Mouse (Mus musculus) megakaryocyte progenitor cell, adult 5-6 weeks (primary cell): ENCODE measurements around the gene Ypel4. TPM values are rescaled to one million over a fixed set of nuclear protein-coding genes. Genes with fewer than 3 reads are reported as not detected.

Source experiments
- ATAC-seq: replicated peaks from 2 replicates; pipeline ENCODE4 v1.8.0; 2016; ENCODE audit warnings: mild to moderate bottlenecking, moderate TSS enrichment, inconsistent platforms; ENCODE audit not compliant: poor library complexity
- total RNA-seq, 2 experiments: library from RNA; stranded (forward) in 1 of 2; stranded (reverse) in 1 of 2; fragments of 157-497, 149-512 nt in 1 of 2; fragments of 200-1000 nt in 1 of 2; gene quantifications; 2 replicates each; pipeline versions ENCODE4 v1.2.3 to v1.2.4; 2015 to 2017

Gene Ypel4
- total RNA-seq (2015): 0.07 and 0.12 TPM in 2 replicates
- 0.27 TPM in 1 of 2 replicates, not detected in the other for total RNA-seq (2017)

DNA sequence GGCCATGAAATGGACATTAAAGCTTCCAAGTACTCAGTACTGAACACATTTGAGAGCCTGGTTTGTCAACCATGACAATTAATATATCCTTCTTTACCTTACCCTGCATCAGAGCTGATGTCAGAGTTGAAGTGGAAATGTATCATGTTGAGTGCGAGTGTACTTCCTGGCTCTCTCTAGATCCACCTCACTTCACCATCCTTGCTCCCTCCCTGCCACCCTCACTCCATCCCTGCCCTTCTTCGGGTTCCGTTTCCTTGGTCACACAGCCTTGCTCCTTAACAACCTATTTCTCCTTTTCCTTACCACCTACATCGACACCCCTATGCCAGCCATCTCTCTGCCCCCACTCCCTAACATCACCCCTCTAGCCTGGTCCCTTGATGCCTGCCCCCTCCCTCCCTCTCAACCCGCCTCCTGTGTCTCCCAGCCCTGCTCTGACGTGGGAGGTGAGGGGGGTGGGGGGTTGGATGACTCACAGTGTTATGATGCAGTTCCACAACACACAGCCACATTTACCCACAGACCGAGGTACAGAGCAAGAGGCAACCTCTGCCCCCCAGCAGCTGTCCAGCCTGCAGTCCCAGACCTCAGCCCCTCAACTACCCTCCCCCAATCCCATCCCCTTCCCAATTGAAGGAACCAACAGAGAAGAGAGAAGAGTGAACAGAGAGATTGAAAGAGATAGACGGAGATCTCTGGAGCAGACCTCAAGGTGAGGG is at the start of gene Ypel4:
TSS of gene Ypel4 (plus strand) at position 480 of the 722 bp plus-strand sequence.
- ATAC-seq: peak; percentile 32

DNA sequence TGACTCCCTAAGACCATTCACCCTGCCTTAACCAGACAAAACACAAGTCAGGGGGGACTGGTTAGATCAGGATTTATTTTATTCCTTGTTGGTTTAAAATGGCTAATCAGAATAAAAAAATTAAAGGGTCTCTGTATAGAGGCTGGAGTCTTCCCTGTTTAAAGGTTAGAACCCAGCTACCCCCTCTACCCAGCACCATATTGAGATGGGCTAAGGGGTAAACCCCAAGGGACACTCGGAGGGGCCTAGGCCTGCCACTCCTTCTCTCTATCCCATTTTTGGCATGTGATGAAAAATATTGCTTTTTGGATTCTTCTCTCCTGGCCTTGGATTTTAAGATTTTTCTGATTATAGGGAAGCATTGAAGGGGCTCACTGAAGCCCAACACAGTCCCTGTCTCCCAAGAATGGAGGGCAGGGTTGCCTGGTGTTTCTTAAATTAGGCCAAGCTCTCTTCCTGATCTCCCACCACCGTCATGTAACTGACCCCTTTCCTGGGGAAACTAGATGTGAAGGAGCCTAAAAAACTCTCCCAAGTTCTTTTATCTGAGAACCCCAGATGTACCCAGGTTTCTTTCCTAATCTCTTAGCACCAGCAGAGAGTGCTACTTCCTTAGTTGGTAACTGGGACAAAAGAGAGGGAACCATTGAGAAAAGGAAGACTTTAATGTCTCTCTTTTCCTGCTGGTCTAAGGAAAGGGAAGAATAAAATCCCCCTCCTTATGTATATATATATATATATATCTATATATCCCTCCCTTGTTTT is 45.6 kb upstream of the Ypel4 start:
- no peak for ATAC-seq

DNA sequence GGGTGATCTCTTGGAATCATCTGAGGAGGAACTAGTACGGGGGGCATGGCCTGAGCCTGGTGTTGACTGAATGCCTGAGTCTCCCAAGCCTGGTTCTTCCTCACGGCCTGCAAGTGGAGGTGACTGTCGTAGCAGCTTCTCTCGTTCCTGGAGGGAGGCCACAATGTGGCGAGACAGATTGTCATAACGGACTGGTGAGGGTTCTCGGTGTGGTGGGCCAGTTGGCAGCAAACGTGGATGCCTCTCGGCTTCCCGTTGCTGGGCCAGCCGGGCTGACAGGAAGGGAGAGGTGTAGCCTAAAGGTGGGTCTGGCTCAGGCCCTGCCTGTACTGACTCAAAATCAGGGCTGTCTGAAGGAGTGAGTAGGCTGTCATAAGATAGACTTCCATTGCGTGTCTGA is 43.8 kb upstream of the Ypel4 start:
- no peak for ATAC-seq

DNA sequence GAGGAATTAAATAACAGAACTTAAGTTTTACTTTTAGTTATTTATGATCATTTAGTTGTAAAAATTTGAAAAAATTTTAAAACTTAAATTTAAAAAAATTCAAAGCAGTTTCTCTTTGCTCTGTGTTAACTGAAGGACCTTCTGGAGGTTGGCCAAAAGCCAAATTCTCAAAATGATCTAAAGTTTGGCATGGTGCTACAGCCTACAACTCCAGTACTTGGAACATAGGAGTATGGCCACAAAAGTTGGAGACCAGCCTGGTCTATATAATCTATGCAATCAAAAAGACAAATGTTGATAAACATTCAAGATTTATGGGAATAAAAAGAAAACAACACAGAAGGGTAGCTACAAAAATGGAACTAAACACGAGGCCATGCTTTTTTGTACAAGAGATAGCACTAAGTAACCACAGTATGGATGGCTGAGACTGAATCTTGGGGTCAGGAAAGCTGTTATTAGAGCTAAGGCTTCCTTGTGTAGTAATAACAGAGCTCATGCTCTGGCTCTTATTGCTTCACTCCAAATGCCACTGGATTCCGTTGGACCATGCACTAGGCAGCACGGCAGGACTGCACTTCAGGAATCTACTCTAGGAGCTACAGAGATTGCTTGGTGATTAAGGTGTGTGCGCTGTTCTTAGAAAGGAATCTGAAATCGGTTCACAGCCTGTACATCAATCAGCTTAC is 38.7 kb upstream of the Ypel4 start:
- ATAC-seq: no peak

DNA sequence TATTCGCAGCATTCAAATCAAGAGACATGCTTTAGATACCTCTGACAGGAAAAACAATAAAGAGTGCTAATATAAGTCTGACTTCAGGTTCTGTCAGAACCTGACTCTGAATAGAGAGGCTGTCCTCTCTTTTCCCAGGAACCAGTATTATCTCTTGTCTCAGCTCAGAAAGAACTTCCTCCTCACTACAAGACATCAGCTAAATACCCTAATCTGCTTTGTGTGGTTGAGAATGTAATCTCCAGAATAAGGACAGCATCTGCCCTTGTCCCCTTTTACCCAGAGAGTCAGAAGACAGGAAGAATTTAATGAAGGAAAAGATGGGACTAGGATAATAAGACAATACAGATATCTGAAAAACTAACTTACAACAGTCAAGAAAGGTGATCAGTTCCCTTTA is 30.4 kb upstream of the Ypel4 start:
- ATAC-seq: peak; percentile 58; the same call in 1 of the 2 replicates

DNA sequence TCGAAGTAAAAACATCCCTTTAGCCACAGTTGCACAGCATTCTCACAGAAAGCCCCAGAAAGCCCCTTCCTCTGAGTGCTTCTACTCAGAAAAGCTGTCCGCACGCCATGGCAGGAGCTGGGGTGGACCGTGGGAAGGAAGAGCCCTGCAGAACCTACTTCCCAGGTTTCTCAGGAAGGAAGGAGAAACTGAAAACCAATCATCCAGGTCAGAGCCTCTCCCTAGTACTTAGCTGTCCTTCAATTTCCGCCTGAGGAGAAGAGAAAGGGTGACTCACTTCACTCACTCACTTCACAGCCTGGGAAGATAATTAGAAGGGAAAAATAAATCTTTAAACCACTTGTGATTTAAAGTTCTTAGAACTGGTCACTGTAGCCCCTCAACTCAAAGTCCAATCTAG is 29.5 kb upstream of the Ypel4 start:
- no peak for ATAC-seq

DNA sequence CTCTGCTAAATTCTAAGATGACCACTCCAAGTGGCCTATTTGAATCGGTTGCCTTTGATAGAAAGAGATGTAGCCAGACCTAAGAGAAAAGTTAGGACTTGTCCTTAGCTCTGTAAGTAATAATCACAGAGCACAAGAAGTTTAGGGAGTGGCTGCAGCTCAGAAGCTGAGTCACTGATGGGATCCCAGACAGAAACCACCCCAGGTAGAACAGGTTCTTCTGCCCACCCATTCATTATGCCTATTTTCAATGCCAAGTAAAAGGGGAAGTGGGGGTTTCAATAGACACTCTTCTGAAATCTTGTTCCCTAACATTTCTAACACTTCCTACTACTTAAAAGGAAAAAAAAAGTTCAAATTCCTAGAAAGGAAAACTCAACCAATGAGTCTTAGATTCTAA is 28.6 kb upstream of the Ypel4 start:
- peak; percentile 64 for ATAC-seq

DNA sequence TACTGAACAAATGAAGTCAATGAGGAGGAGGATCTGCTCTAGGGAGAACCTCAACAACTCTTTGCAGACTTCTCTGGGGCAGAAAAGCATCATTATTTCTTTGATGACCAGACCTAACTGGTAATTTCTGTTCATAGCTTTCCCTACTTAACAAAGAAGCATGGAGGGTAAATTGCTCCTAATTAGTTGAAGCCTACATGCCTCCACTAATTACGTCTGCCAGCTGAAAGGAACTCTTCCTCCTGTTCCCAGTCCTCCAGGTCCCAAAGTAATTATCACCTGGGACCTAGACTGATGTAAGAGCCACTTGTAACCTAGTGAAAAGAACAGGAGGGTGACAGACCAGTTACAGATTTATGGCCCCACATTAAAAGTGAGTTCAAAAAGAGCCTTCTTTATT is 26.3 kb upstream of the Ypel4 start:
- no peak for ATAC-seq

DNA sequence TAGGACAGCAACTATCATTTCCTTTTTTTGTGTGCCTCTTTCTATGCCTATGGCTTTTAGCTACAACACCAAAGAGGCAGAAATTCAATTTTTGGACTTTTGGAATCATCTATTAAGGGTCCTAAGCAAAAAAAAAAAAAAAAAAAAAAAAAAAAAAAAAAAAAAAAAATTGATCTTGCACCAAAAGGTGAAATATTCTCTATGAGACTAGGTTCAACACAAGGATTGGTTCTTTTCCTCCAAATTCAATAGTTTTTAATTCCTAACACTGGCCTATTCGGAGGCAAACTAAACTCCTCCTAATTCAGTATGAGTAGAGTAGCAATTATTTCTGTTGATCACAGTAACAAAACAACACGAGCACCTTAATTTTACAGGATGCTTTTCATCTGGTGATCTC is 22.0 kb upstream of the Ypel4 start:
- ATAC-seq: no peak

DNA sequence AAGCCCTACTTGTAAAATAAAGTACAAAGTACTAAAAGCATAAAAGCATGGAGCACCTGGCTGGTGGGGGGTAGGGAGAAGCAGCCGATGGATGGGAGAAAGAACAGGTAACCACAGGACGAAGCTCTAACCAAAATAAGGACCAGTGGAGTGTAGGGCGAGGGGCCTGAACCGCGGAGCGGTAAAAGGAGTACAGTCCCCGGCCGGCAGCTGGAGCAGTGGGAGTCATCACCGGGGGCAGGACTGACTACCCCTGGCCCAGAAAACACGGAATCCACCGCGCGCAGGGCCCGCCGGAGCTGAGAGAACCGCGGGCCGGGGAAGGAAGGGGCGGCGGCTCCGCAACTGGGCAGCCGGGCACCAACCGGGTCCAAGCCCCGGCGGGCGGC is 19.4 kb upstream of the Ypel4 start:
- ATAC-seq: no peak

DNA sequence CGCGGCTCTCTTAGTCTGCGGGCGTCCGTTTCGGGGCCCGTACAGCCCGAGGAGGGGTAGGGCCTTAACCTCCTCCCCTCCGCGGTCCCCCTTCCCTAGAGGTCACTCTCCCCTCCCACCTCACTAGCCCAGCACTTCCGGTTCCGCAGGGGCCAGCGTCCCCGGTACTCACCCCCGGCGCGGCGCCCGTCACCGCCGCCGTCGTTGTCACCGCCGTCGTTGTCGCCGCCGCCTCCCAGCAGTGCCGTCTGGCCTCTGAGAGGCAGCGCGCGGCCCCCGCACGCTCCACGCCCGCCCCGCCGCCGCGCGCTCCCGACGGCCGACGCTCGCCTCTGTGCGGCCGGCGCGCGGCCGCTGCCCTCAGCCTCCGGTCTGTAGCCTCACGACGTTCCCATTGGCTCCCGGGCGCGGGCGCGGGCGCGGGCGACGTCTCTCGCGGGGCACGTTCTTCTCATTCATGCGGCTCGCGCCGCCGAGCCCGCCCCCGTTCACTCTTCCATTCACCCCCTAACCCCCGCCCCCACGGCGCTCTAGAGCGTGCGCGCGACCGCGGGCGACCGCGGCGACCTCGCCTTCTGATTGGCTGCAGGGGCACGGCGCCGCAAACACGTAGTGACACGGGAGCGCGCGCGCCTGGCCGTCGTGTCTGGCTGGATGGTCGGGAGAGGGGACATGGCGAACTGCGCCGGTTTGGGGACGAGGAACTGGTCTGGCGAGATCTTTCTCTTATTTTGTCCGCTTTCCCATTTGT is 18.9 kb upstream of the Ypel4 start, which contains the start of gene Zdhhc5:
TSS of gene Zdhhc5 (minus strand) at position 370 of the 751 bp plus-strand sequence.
- ATAC-seq: peak; percentile 80

DNA sequence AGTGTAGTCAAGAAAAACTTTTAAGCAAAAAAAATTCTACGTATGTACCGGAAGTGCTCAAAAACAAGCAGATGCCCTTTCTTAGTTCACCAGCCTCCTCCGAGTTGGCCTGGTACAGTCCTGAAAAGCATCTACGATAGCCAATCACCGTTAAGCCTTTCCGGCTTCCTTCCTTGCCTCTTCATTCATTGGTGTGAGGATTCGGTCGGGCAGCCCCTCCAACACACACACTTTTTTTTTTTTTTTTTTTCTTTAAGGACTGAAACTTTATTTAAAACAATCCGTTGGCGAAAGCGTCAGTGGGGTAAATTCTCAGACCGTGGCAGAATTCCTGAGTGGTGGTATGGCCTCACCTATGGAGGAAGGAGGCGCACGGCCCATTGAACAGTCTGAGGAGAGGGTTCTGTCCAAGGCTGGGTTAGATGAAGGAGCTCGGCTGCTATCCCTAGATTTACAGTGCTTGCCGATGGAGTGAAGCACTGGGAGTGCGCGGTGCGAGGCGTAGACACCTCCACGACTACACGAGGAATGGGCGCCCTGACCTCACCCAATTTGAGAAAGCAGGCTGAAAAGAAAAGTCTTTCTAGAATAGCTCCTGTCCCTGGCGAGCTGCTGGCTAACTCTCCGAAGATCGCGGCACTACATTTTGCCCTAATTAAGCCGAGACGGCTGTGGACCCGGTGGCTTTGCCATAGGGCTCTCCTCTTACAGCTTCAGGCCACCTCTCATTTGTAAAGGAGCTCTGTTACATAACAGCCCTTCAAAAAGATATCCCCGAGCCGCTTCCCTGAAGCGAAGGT is 18.1 kb upstream of the Ypel4 start:
- peak; percentile 82 for ATAC-seq

DNA sequence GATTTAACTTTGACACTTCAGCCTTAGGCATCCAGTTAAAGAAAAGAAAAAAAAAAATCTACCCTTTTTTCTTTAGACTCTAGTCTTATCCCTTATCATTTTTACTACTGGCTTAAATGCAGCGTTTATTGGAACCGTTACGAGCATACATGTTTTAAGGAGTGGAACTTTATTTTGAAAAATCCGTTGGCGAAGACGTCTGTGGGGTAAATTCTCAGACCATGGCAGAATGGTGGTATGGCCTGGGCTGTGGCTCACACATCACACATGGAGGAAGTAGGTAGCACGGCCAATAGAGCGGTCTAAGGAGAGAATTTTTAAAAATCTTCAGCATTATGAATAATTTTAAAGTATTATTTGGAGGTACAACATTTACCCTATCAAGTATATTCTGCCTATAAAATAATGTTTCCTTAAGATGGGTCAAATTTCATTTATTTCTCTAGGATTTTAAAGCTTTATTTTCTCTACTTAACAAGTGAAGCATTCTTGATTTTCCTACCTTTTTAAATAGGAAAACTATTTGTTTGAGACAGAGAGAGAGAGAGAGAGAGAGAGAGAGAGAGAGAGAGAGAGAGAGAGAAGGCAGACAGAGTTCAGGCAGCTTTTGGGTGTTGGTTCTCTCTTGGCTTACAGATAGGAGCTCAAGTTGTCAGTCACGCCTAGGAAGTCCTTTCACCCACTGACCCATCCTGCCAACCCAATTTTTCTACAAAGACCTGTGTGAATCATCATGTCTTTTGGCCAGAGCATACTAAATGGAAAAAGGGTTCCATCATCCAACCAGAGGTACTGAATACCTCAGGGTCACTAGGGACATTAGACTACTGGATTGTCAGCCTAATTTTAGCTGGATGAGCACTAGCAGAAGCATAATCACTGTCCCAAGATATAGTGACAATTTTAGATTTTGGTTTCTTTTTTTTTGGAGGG is 17.2 kb upstream of the Ypel4 start:
- ATAC-seq: no peak

DNA sequence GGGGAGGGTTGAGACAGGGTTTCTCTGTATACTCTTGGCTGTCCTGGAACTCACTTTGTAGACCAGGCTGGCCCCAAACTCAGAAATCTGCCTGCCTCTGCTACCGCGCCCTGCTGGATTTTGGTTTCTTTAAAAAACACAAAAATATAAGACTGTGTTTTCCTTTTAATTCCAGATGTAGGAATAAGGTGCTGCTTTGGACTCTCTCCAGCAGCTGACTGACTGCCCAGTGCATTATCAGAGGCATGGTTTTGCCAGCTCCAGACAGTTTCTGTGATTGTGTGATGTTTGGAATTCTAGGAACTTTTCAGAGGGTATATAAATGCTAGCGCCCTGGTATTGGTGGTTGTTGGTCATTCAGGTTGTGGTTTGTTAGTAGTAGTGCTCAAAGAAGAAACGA is 16.5 kb upstream of the Ypel4 start:
- no peak for ATAC-seq

DNA sequence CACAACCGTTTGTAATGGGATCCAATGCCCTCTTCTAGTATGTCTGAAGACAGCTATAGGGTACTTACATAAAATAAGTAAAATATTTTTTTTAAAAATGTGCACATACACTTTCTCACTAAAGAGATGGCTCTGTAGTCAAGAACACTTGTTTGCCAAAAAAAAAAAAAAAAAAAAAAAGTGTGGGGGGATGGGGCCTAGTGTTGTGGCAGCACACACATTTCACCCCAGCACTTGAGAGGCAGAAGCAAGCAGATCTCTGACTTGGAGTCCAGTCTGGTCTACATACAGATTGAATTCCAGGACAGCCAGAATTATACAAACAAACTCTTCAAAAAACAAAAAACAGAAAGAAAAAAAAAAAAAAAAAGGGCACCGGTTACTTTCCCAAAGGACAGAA is 13.1 kb upstream of the Ypel4 start:
- ATAC-seq: no peak

DNA sequence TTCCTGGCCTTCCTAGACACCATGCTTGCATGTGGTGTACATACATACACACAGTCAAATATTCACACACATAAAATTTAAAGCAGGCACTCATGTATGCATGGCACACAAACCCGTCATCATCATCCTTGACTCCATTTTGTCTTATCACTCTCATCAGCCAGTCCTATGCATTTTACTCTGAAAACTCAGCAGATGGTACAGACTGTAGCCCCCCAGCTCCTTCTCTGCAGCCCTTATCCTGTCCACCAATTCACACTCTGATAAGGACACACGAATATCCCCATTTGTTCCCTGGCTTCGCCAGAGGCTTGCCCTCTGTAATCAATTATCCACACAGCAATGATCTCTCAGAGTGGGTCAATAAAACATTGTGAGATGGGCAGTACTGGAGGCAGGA is 12.7 kb upstream of the Ypel4 start:
- ATAC-seq: no peak

DNA sequence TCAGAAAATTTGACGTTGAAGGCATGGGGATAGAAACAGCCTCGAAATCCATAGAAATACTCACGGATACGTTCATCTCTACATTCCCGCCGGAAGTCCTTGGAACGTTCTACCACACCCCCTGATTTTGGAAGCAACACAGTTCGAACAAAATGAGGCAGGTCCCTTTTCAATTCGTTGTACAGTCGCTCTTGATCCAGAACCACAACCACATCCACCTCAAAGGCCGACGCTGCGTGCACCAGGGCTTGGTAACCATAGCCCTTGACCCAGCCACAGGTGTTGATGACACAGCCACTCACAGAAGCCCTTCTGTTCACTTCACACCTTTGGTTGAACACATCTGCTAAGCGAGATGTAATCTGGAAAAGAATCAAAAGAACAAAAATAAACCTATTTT is 10.0 kb upstream of the Ypel4 start:
- no peak for ATAC-seq

DNA sequence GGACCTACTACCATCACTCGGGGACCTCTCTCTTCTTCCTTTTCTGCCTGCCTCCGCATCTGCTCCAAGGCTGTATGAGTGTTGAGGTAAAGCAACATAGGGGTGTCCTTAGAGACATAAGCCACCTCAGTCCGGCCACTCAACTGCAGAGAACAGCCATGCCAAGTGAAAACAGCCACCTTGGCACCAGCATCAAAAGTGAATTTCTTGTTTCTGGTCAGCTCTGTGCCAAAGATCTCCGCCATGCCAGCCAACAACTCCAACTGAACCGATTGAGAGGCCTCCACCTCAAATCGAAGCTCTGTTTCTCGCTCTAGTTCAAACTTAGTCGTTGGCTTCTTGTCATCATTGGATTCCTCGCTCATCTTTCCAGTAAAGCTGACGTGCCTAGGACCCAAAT is 8.1 kb upstream of the Ypel4 start:
- no peak for ATAC-seq

DNA sequence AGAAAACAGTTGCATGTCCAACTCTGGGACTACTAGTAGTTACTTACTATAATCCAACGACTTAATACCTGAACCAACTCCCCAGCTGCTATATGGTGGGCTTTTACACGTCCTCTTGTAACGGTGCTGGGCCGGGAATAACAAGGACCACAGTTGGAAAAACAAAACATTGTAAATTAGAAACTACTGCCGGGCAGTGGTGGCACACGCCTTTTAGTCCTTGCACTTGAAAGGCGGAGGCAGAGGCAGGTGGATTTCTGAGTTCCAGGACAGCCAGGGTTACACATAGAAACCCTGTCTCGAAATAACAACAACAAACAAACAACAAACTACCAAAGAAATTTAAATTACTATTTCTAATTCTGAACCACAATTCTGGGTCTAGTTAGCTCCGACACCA is 7.1 kb upstream of the Ypel4 start:
- ATAC-seq: no peak
